Mouse (Mus musculus) heart, embryonic 14.5 days (tissue): Measurements from ENCODE around the gene Topbp1. TPM values are rescaled to one million over a fixed set of nuclear protein-coding genes. Genes with fewer than 3 reads are reported as not detected.

ENCODE experiments used
- ATAC-seq: fragments of 200-750 bp; cut with Nextera tagmentation; 2 replicates; pipeline ENCODE4 v1.8.0; 2017; ENCODE audit warnings: low read depth, moderate TSS enrichment; ENCODE audit not compliant: insufficient number of reproducible peaks, insufficient read depth, low FRiP score
- H3K27ac ChIP-seq, 2 experiments: fragments of 200-500 bp in 1 of 2; fragments of 300-500 bp in 1 of 2; sonication (generic) in 1 of 2; replicated peaks in 1 of 2; 2 replicates each; pipeline ENCODE4 v1.5.1; 2012 to 2014; ENCODE audit warnings: low read depth in 2 of 2, low read length in 2 of 2, control low read depth in 1 of 2, mild to moderate bottlenecking in 1 of 2, mixed read lengths in 1 of 2; ENCODE audit not compliant: control insufficient read depth in 1 of 2, insufficient read depth in 1 of 2
- H3K27me3 ChIP-seq: fragments of 300-500 bp; sonication (generic); 2 replicates; pipeline ENCODE4 v1.6.1; 2014; ENCODE audit warnings: mild to moderate bottlenecking, low read length, control low read depth; ENCODE audit not compliant: control insufficient read depth, insufficient read depth
- H3K36me3 ChIP-seq: fragments of 300-500 bp; sonication (generic); 2 replicates; pipeline ENCODE4 v1.6.1; 2014; ENCODE audit warnings: mild to moderate bottlenecking, control low read depth, low read length, mixed read lengths; ENCODE audit not compliant: control insufficient read depth, insufficient read depth
- H3K4me1 ChIP-seq, 2 experiments: fragments of 200-500 bp in 1 of 2; fragments of 300-500 bp in 1 of 2; sonication (generic) in 1 of 2; 2 replicates each; pipeline ENCODE4 v1.6.1; 2012 to 2014; ENCODE audit warnings: low read length in 2 of 2, control low read depth in 1 of 2, mixed read lengths in 1 of 2; ENCODE audit not compliant: control insufficient read depth in 2 of 2, insufficient read depth in 2 of 2
- H3K4me2 ChIP-seq: fragments of 300-500 bp; sonication (generic); 2 replicates; pipeline ENCODE4 v1.6.1; 2014; ENCODE audit warnings: mild to moderate bottlenecking, low read length
- H3K4me3 ChIP-seq, 2 experiments: fragments of 200-500 bp in 1 of 2; fragments of 300-500 bp in 1 of 2; sonication (generic) in 1 of 2; 2 replicates each; pipeline ENCODE4 v1.5.1; 2012 to 2014; ENCODE audit warnings: low read length in 2 of 2, mild to moderate bottlenecking in 2 of 2, control low read depth in 1 of 2, low read depth in 1 of 2, moderate library complexity in 1 of 2; ENCODE audit not compliant: control insufficient read depth in 1 of 2, insufficient read depth in 1 of 2
- H3K9ac ChIP-seq: fragments of 300-500 bp; sonication (generic); 2 replicates; pipeline ENCODE4 v1.6.1; 2014; ENCODE audit warnings: mild to moderate bottlenecking, low read length
- H3K9me3 ChIP-seq: fragments of 300-500 bp; sonication (generic); 2 replicates; pipeline ENCODE4 v1.6.1; 2016; ENCODE audit warnings: low read length, control low read depth; ENCODE audit not compliant: control insufficient read depth
- WGBS: fragments of 180-500 bp; shearing (Covaris S2); extraction: QIAGEN DNeasy Blood & Tissue Kit; methylation state at CpG from one replicate; pipeline ENCODE4 v1.1.7; 2014; 5-methylcytosine and 5-hydroxymethylcytosine counted together
- polyA plus RNA-seq: library from polyadenylated mRNA; unstranded; fragments of >200 nt; fragmentation: Nextera tagmentation; extraction: Ambion mirVana; gene quantifications from 2 replicates; pipeline ENCODE4 v1.2.1, GENCODE M21; 2014

The Topbp1 gene
- polyA plus RNA-seq, 1 experiment from 2014 or later = 42.9 TPM

GRCm38 (mm10) chr9:103379199-103379598 is 74.2 kb downstream of the Topbp1 start:
- Histone ChIP-seq H3K4me3 (no peak overlapping the region), H3K4me1 (peaks cover 9 to 10% of the 10 kb centered on the region in 2 experiments; a peak in 2 of 4 replicates), H3K9ac (no peak overlapping the region), H3K36me3 (no peaks in the 10 kb centered on the region), H3K4me2 (no peak overlapping the region), H3K9me3 (no peaks in the 10 kb centered on the region), H3K27ac (no peak overlapping the region), H3K27me3 (no peaks in the 10 kb centered on the region)
- ATAC-seq = 0 out of 2 replicates have a peak, but pooled peaks have one; percentile 24
- WGBS = 43% methylated on average over 9 of the region's 9 CpGs

DNA sequence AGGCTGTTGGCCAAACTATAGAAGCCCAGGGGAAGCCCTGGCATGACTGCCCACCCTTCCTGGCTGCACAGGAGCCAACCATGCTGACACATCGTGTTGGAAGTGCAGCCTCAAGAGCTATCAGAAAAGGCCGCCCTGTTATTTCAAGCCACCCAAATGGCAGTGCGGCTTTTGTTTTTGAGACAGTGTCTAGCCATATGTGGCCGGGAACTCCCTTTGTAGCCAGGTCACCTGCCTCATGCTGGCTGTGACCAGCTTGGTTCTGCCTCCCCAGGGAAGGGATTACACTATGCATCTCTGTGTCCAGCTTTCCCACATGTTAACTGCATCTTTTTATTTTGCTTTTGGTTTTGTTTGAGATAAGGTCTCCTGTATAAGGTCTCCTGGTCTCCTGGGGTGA is 75.6 kb downstream of the Topbp1 start:
- Histone ChIP-seq H3K36me3 (no peaks in the 10 kb centered on the region), H3K9me3 (no peaks in the 10 kb centered on the region), H3K4me2 (no peak overlapping the region), H3K27ac (no peak overlapping the region), H3K4me1 (peaks cover 9 to 10% of the 10 kb centered on the region in 2 experiments; a peak in 2 of 4 replicates), H3K27me3 (no peaks in the 10 kb centered on the region), H3K4me3 (no peak overlapping the region), H3K9ac (no peak overlapping the region)
- WGBS = 75% methylated on average over 4 of the region's 4 CpGs
- no peak for ATAC-seq

- WGBS = 61% methylated on average over 6 of the region's 6 CpGs
- no peaks in the 10 kb centered on the region for H3K36me3 ChIP-seq
- H3K4me1 ChIP-seq = peaks cover 13 to 22% of the 10 kb centered on the region in 2 experiments
These were observed 78.0 kb downstream of the Topbp1 start for GRCm38 (mm10) chr9:103382989-103383388.

GRCm38 (mm10) chr9:103383576-103383975 is 78.6 kb downstream of the Topbp1 start:
- Histone ChIP-seq H3K36me3 (no peaks in the 10 kb centered on the region), H3K4me3 (no peak overlapping the region), H3K9ac (no peak overlapping the region), H3K9me3 (no peaks in the 10 kb centered on the region), H3K4me1 (peaks cover 13 to 25% of the 10 kb centered on the region in 2 experiments), H3K4me2 (no peak overlapping the region), H3K27me3 (no peaks in the 10 kb centered on the region), H3K27ac (no peak overlapping the region)
- no peak for ATAC-seq
- 86% methylated on average over 1 of the region's 1 CpGs for WGBS

More at GRCm38 (mm10) chr9:103382989-103383388, 78.0 kb downstream of the Topbp1 start:
- no peak overlapping the region for H3K4me3 ChIP-seq
- H3K9me3 ChIP-seq = no peaks in the 10 kb centered on the region
- ATAC-seq = no peak
- no peak overlapping the region for H3K4me2 ChIP-seq
- no peaks in the 10 kb centered on the region for H3K27me3 ChIP-seq
- no peak overlapping the region for H3K9ac ChIP-seq
- no peak overlapping the region for H3K27ac ChIP-seq

- Histone ChIP-seq H3K4me3 (no peak overlapping the region), H3K9ac (no peak overlapping the region), H3K4me2 (no peak overlapping the region), H3K4me1 (peaks cover 11 to 19% of the 10 kb centered on the region in 2 experiments), H3K36me3 (no peaks in the 10 kb centered on the region), H3K9me3 (no peaks in the 10 kb centered on the region), H3K27ac (no peak overlapping the region), H3K27me3 (no peaks in the 10 kb centered on the region)
- WGBS = 84% methylated on average over 4 of the region's 4 CpGs
- no peak for ATAC-seq
These were observed 79.3 kb downstream of the Topbp1 start for GRCm38 (mm10) chr9:103384141-103384796.

DNA sequence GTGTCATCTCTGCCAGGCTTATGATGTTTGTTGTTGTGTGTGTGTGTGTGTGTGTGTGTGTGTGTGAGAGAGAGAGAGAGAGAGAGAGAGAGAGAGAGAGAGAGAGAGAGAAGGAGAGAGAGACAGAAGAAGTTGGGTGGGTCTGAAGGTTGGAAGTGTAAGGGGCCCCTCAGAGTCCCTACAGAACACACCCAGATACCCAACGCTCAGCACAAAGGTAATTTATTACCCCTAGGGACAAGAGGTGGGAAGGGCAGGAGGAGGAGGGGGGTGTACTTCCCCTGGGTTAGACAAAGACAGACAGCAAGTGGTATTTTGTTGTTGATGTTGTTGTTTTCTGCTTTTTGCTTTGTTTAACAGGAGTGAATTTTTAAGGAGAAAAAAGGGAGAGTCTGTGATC is 80.6 kb downstream of the Topbp1 start:
- no peak for ATAC-seq
- no peak overlapping the region for H3K9ac ChIP-seq
- no peaks in the 10 kb centered on the region for H3K36me3 ChIP-seq
- H3K4me2 ChIP-seq = no peak overlapping the region
- H3K4me1 ChIP-seq = peaks cover 9 to 16% of the 10 kb centered on the region in 2 experiments
- no peak overlapping the region for H3K27ac ChIP-seq
- 65% methylated on average over 1 of the region's 1 CpGs for WGBS
- H3K9me3 ChIP-seq = no peaks in the 10 kb centered on the region
- no peak overlapping the region for H3K4me3 ChIP-seq
- no peaks in the 10 kb centered on the region for H3K27me3 ChIP-seq

DNA sequence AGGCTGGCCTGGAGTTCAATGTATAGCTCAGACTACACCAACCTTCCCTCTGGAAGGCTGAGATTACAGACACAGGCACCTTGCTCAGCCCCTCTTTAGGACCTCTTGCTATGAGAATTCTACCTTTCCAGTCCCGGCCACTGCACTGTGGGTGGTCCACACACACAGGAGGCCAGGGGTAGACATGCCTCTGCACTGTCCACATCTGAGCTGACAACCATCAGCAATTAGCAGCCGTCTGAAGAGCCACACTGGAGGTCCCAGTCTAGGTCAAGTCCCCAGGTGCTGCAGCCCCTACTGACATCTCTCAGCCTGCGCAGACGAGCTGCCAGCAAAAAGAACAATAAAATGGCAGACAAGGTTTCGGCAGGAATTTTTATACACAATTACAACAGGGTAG is 81.6 kb downstream of the Topbp1 start:
- Histone ChIP-seq H3K9me3 (no peaks in the 10 kb centered on the region), H3K4me3 (no peak overlapping the region), H3K4me2 (no peak overlapping the region), H3K4me1 (peaks cover 10 to 17% of the 10 kb centered on the region in 2 experiments), H3K36me3 (no peaks in the 10 kb centered on the region), H3K27ac (no peak overlapping the region), H3K9ac (no peak overlapping the region), H3K27me3 (no peaks in the 10 kb centered on the region)
- no peak for ATAC-seq
- WGBS = 59% methylated on average over 5 of the region's 5 CpGs
